Mouse (Mus musculus) ES-E14 (cell line): ENCODE results near the gene Cacng8. TPM values are rescaled to one million over a fixed set of nuclear protein-coding genes. Genes with fewer than 3 reads are reported as not detected.

Source experiments
- DNase-seq: peaks from one replicate; pipeline ENCODE4 v3.0.0-alpha.2; 2013; ENCODE audit warnings: low read depth, low spot score
- H3K27ac ChIP-seq: 2 replicates; pipeline ENCODE4 v1.5.1; 2012; ENCODE audit warnings: low read depth, mild to moderate bottlenecking, low read length, moderate library complexity, mixed read lengths; ENCODE audit not compliant: poor library complexity, insufficient read depth, severe bottlenecking
- H3K36me3 ChIP-seq: 2 replicates; pipeline ENCODE4 v1.6.1; 2012; ENCODE audit warnings: mild to moderate bottlenecking, low read length, moderate library complexity, mixed read lengths; ENCODE audit not compliant: control insufficient read depth, poor library complexity, insufficient read depth, severe bottlenecking
- H3K4me1 ChIP-seq, 2 experiments: fragments of 150-350 bp in 1 of 2; sonication (generic) in 1 of 2; 2 replicates each; pipeline ENCODE4 v1.6.1; 2012; ENCODE audit warnings: low read length in 2 of 2, mild to moderate bottlenecking in 1 of 2, mixed read lengths in 1 of 2; ENCODE audit not compliant: control insufficient read depth in 2 of 2, insufficient read depth in 2 of 2, poor library complexity in 1 of 2
- H3K4me3 ChIP-seq, 2 experiments: fragments of 150-350 bp in 1 of 2; sonication (generic) in 1 of 2; 2 replicates each; pipeline ENCODE4 v1.5.1; 2012; ENCODE audit warnings: low read length in 2 of 2, low read depth in 1 of 2, mild to moderate bottlenecking in 1 of 2, mixed read lengths in 1 of 2; ENCODE audit not compliant: insufficient read depth in 1 of 2, poor library complexity in 1 of 2, severe bottlenecking in 1 of 2
- H3K9ac ChIP-seq: 2 replicates; pipeline ENCODE4 v1.6.1; 2012; ENCODE audit warnings: low read depth, mild to moderate bottlenecking, low read length, mixed read lengths; ENCODE audit not compliant: poor library complexity, insufficient read depth, severe bottlenecking
- H3K9me3 ChIP-seq: fragments of 150-350 bp; sonication (generic); 2 replicates; pipeline ENCODE4 v1.6.1; 2012; ENCODE audit warnings: low read depth, mild to moderate bottlenecking, low read length; ENCODE audit not compliant: control insufficient read depth, insufficient read depth
- CHD2 ChIP-seq: IDR thresholded peaks from 2 replicates; pipeline ENCODE4 v1.6.1; 2014; ENCODE audit warnings: mild to moderate bottlenecking, low read depth, low read length, inconsistent platforms
- HCFC1 ChIP-seq: IDR thresholded peaks from 2 replicates; pipeline ENCODE4 v1.6.1; 2012; ENCODE audit warnings: low read length, inconsistent platforms, borderline replicate concordance; ENCODE audit not compliant: insufficient read depth
- MAFK ChIP-seq: IDR thresholded peaks from 2 replicates; pipeline ENCODE4 v1.6.1; 2014; ENCODE audit warnings: mild to moderate bottlenecking, low read depth, low read length, inconsistent platforms; ENCODE audit not compliant: insufficient read depth
- ZC3H11A ChIP-seq: IDR thresholded peaks from 2 replicates; pipeline ENCODE4 v1.6.1; 2012; ENCODE audit warnings: low read depth, mild to moderate bottlenecking, inconsistent platforms, low read length, borderline replicate concordance
- ZNF384 ChIP-seq: IDR thresholded peaks from 2 replicates; pipeline ENCODE4 v1.6.1; 2012; ENCODE audit warnings: low read depth, low read length, inconsistent platforms
- in situ Hi-C, 2 experiments: fragments of 600-800 bp; cut with MboI; formaldehyde crosslinking; loops; one replicate each; pipeline ENCODE4 v1.15.1; 2025; ENCODE audit warnings: low sequenced_read_pairs in 2 of 2, inconsistent platforms in 1 of 2; ENCODE audit not compliant: unreplicated experiment in 2 of 2
- total RNA-seq: library from RNA; depleted of rRNA; stranded (reverse); fragments of 300-350 nt; gene quantifications from 2 replicates; pipeline ENCODE4 v1.2.3, GENCODE M21; 2012

Gene Cacng8
- total RNA-seq, 1 experiment = 7.8 TPM

- in situ Hi-C loops = no loop called here
- H3K36me3 ChIP-seq = no peaks in the 10 kb centered on the region; the same call in 1 of the 2 replicates
- TF ChIP-seq CHD2 (no peak; the same call in 1 of the 2 replicates), HCFC1 (no peak), MAFK (no peak), ZNF384 (no peak), ZC3H11A (no peak)
- H3K27ac ChIP-seq = peak overlapping the region; percentile 98
- peaks cover 8 to 20% of the 10 kb centered on the region in 2 experiments for H3K4me1 ChIP-seq
- H3K9me3 ChIP-seq = no peaks in the 10 kb centered on the region
- no peak for DNase-seq
- H3K4me3 ChIP-seq = peak overlapping the region; percentile 83
- H3K9ac ChIP-seq = peak overlapping the region; percentile 77
These were observed 24.8 kb upstream of the Cacng8 start for GRCm38 (mm10) chr7:3365547-3366279.

- Histone ChIP-seq H3K4me1 (peaks cover 13 to 26% of the 10 kb centered on the region in 2 experiments), H3K27ac (peak overlapping the region; percentile 98), H3K36me3 (no peaks in the 10 kb centered on the region; the same call in 1 of the 2 replicates), H3K4me3 (peak overlapping the region; percentile 83), H3K9me3 (no peaks in the 10 kb centered on the region), H3K9ac (peak overlapping the region; percentile 77)
- TF ChIP-seq HCFC1 (no peak), ZNF384 (no peak), ZC3H11A (no peak)
- in situ Hi-C loops = no loop called here
- no peak for DNase-seq
These were observed 23.6 kb upstream of the Cacng8 start for GRCm38 (mm10) chr7:3366705-3367516.

GRCm38 (mm10) chr7:3367569-3367968 lies 22.9 kb upstream of the Cacng8 start:
- H3K9me3 ChIP-seq = no peaks in the 10 kb centered on the region
- no peak for DNase-seq
- no peaks in the 10 kb centered on the region; the same call in 1 of the 2 replicates for H3K36me3 ChIP-seq
- peak overlapping the region; percentile 77 for H3K9ac ChIP-seq
- peaks cover 13 to 28% of the 10 kb centered on the region in 2 experiments for H3K4me1 ChIP-seq
- peak overlapping the region; percentile 98 for H3K27ac ChIP-seq
- in situ Hi-C loops = no loop called here
- TF ChIP-seq HCFC1 = no peak
- H3K4me3 ChIP-seq = peak overlapping the region; percentile 83

- Histone ChIP-seq H3K9me3 (no peaks in the 10 kb centered on the region), H3K36me3 (no peaks in the 10 kb centered on the region; the same call in 1 of the 2 replicates), H3K4me3 (peak overlapping the region; percentile 3 to 83; a peak in 3 of 4 replicates), H3K4me1 (peaks cover 13 to 31% of the 10 kb centered on the region in 2 experiments), H3K9ac (peak overlapping the region; percentile 81; the same call in 1 of the 2 replicates), H3K27ac (peak overlapping the region; percentile 98)
- DNase-seq = no peak
- TF ChIP-seq ZNF384 = no peak
- TF ChIP-seq CHD2 = no peak
- TF ChIP-seq ZC3H11A = no peak
- TF ChIP-seq MAFK = no peak
- no peak for TF ChIP-seq HCFC1
- in situ Hi-C loops = no loop called here
These were observed 22.2 kb upstream of the Cacng8 start for GRCm38 (mm10) chr7:3368311-3368710.
